Mouse (Mus musculus): ENCODE measurements around the gene Gm1123.

DNA sequence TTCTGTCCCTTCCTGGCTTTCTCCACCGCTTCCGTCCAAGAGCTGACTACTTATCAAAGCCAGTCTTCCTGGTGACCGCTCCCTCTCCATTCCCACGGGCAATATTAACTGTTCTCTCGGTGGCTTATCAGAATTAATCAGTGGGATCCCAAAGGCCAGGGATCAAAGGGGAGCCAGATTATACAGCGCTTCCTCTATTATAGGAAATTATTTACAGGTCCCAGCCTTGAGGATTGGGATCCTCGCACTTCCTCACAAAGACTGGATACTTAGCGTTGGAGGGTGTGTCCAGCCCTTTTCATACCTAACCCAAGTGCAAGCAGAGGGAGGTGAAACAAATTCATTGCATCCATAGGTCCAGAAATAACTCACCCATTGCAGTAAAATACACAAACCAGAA is 3.5 kb downstream of the Gm1123 start:
- TF ChIP-seq HCFC1 (IDR thresholded peaks at IDR 0.05; ENCODE audit: borderline replicate concordance, insufficient read depth, low read length): no peak
- no peak for TF ChIP-seq CHD2 (IDR thresholded peaks at IDR 0.05; ENCODE audit: low read depth, low read length)
- TF ChIP-seq ZNF384 (IDR thresholded peaks at IDR 0.05; ENCODE audit: low read depth, low read length): no peak

All from ES-E14 (cell line).